ENCODE assay signal across 11 mouse cellular contexts in the genomic region with DNA sequence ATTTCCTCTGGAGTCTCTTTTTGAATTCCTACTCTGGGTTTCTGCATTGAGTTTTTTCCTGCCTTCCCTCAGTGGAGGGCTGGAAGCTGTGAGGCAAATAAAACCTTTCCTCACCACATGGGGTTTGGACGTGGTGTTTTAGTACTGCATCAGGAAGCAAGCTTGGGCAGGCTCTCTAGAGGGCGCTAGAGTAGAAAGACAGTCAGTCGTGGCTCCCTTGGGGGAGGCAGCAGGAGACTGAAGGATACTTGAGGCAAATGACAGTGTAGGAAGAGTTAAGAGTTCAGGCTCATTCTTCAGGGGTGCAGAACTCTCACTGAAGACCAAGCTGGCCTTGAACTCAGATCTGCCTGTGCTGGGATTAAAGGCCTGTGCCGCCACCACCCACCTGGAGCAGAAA.
DNase-seq lines count a peak whose midpoint lies in the region; ATAC-seq and TF ChIP-seq lines count a peak whose summit lies in the region.
"Had no signal": no experiment of that assay in that cellular context is flagged by ENCODE, and none has a peak within 500 bp of the region (broad histone marks: within the 10 kb centered on the region; RNA-seq: fewer than 3 reads in every experiment).

No protein-coding gene starts in this region.

- H3K27ac ChIP-seq in layer of hippocampus, adult 2 months: no peak overlapping the region
- H3K27ac ChIP-seq: embryonic facial prominence, embryonic 13.5 days; limb, embryonic 15.5 days; neural tube, embryonic 13.5 days had no signal

- peak; percentile 60 for TF ChIP-seq CTCF in layer of hippocampus, adult 2 months (conservative IDR thresholded peaks at IDR 0.05)

- H3K4me3 ChIP-seq in layer of hippocampus, adult 2 months: no peak overlapping the region
- H3K4me3 ChIP-seq: embryonic facial prominence, embryonic 13.5 days; limb, embryonic 15.5 days; neural tube, embryonic 13.5 days had no signal

- peak; percentile 38 to 71 for DNase-seq in adrenal gland, adult (ENCODE audit: inconsistent age in 2 of 2, low spot score in 1 of 2)
- DNase-seq in adrenal gland, adult 18-20 months (ENCODE audit: low spot score in 2 of 2): no peak
- no peak for DNase-seq in layer of hippocampus, adult 2 months (ENCODE audit: low spot score in 2 of 2)
- DNase-seq in layer of hippocampus, adult 8-10 months (ENCODE audit: low spot score in 2 of 2): no peak
- DNase-seq in adipocyte (ENCODE audit: low spot score): peak; percentile 48
- DNase-seq in yolk sac, embryonic 10.5 days (ENCODE audit: low spot score): no peak
- DNase-seq in testis, postnatal 10 days (ENCODE audit: low spot score): no peak

- peak; percentile 87 for ATAC-seq in megakaryocyte-erythroid progenitor cell, adult 5-6 weeks (replicated peaks; ENCODE audit: low FRiP score, low TSS enrichment, poor library complexity, severe bottlenecking)

Comparison
In these comparisons a context has a peak if more than half of its experiments do, and no peak if none do; other contexts are left out.
1. DNase-seq: peak in adrenal gland, adult (2 of 2) and adipocyte (single experiment); none in adrenal gland, adult 18-20 months (0 of 2), layer of hippocampus, adult 2 months (0 of 2), layer of hippocampus, adult 8-10 months (0 of 2), yolk sac, embryonic 10.5 days (single experiment) and testis, postnatal 10 days (single experiment).